Mouse (Mus musculus): ENCODE data around the gene Phtf2.

GRCm38 (mm10) chr5:20830717-20831116 lies 51.2 kb downstream of the Phtf2 start:
- no peak for TF ChIP-seq CTCF (conservative IDR thresholded peaks at IDR 0.05; ENCODE audit: low read length)
- no peak for TF ChIP-seq POU5F1 (IDR thresholded peaks at IDR 0.05; ENCODE audit: borderline replicate concordance, low read length)
- TF ChIP-seq NANOG (IDR thresholded peaks at IDR 0.05; ENCODE audit: borderline replicate concordance, low read length): no peak

Measured in E14TG2a.4 (cell line).